Mouse (Mus musculus) heart, embryonic 13.5 days (tissue): Measurements from ENCODE around the gene Tsen34. TPM values are rescaled to one million over a fixed set of nuclear protein-coding genes. Genes with fewer than 3 reads are reported as not detected.
"Not testable (repeated sequence)": the region's sequence is repeated elsewhere in the genome, so short reads cannot be mapped to it uniquely, and the experiment has no call there.

Source experiments
- ATAC-seq: fragments of 200-750 bp; cut with Nextera tagmentation; 2 replicates; pipeline ENCODE4 v1.8.0; 2017; ENCODE audit warnings: moderate TSS enrichment; ENCODE audit not compliant: insufficient number of reproducible peaks, low FRiP score, low TSS enrichment; ENCODE audit errors: extremely low read depth
- H3K27ac ChIP-seq: fragments of 300-500 bp; sonication (generic); replicated peaks from 2 replicates; pipeline ENCODE4 v1.5.1; 2015; ENCODE audit warnings: moderate library complexity, mild to moderate bottlenecking, inconsistent platforms
- H3K27me3 ChIP-seq: fragments of 300-500 bp; sonication (generic); replicated peaks from 2 replicates; pipeline ENCODE4 v1.6.1; 2015; ENCODE audit warnings: mild to moderate bottlenecking, inconsistent platforms
- H3K36me3 ChIP-seq: fragments of 300-500 bp; sonication (generic); 2 replicates; pipeline ENCODE4 v1.6.1; 2015; ENCODE audit warnings: mild to moderate bottlenecking, inconsistent platforms
- H3K4me1 ChIP-seq: fragments of 300-500 bp; sonication (generic); 2 replicates; pipeline ENCODE4 v1.6.1; 2015; ENCODE audit warnings: inconsistent platforms
- H3K4me2 ChIP-seq: fragments of 300-500 bp; sonication (generic); 2 replicates; pipeline ENCODE4 v1.6.1; 2015; ENCODE audit warnings: inconsistent platforms, mild to moderate bottlenecking, moderate library complexity
- H3K4me3 ChIP-seq: fragments of 300-500 bp; sonication (generic); 2 replicates; pipeline ENCODE4 v1.5.1; 2015; ENCODE audit warnings: moderate library complexity, mild to moderate bottlenecking, inconsistent platforms
- H3K9ac ChIP-seq: fragments of 300-500 bp; sonication (generic); 2 replicates; pipeline ENCODE4 v1.6.1; 2015; ENCODE audit warnings: inconsistent platforms, mild to moderate bottlenecking, moderate library complexity
- H3K9me3 ChIP-seq: fragments of 300-500 bp; sonication (generic); 2 replicates; pipeline ENCODE4 v1.6.1; 2016; ENCODE audit warnings: inconsistent platforms
- WGBS: fragments of 180-500 bp; shearing (Covaris S2); methylation state at CpG from one replicate; pipeline ENCODE4 v1.1.7; 2015; ENCODE audit warnings: mixed read lengths; 5-methylcytosine and 5-hydroxymethylcytosine counted together
- polyA plus RNA-seq: library from polyadenylated mRNA; unstranded; fragments of >200 nt; fragmentation: Nextera tagmentation; extraction: Ambion mirVana; gene quantifications from 2 replicates; pipeline ENCODE4 v1.2.1, GENCODE M21; 2015

Gene Tsen34
- polyA plus RNA-seq, 1 experiment from 2014 or later, result 194 TPM

GRCm38 (mm10) chr7:3706343-3706934 lies 13.8 kb downstream of the Tsen34 start:
- Histone ChIP-seq H3K4me3 (peak overlapping the region; percentile 90), H3K4me2 (peak overlapping the region; percentile 78), H3K9ac (peak overlapping the region; percentile 96), H3K36me3 (peaks cover 47% of the 10 kb centered on the region), H3K4me1 (peaks cover 21% of the 10 kb centered on the region), H3K27ac (peak overlapping the region; percentile 33; the same call in 1 of the 2 replicates), H3K9me3 (no peaks in the 10 kb centered on the region), H3K27me3 (no peaks in the 10 kb centered on the region)
- ATAC-seq, result no peak
- 60% methylated on average over 11 of the region's 11 CpGs for WGBS

GRCm38 (mm10) chr7:3707027-3707426 lies 14.4 kb downstream of the Tsen34 start:
- H3K9ac ChIP-seq, result no peak overlapping the region
- no peak overlapping the region for H3K4me3 ChIP-seq
- H3K4me2 ChIP-seq, result peak overlapping the region; percentile 78; the same call in 1 of the 2 replicates
- 42% methylated on average over 4 of the region's 4 CpGs for WGBS
- ATAC-seq, result no peak
- no peaks in the 10 kb centered on the region for H3K9me3 ChIP-seq
- no peaks in the 10 kb centered on the region for H3K27me3 ChIP-seq
- H3K4me1 ChIP-seq, result peaks cover 21% of the 10 kb centered on the region
- H3K36me3 ChIP-seq, result peaks cover 41% of the 10 kb centered on the region
- 0 out of 2 replicates have a peak overlapping the region, but pooled peaks have one; percentile 9 for H3K27ac ChIP-seq

DNA sequence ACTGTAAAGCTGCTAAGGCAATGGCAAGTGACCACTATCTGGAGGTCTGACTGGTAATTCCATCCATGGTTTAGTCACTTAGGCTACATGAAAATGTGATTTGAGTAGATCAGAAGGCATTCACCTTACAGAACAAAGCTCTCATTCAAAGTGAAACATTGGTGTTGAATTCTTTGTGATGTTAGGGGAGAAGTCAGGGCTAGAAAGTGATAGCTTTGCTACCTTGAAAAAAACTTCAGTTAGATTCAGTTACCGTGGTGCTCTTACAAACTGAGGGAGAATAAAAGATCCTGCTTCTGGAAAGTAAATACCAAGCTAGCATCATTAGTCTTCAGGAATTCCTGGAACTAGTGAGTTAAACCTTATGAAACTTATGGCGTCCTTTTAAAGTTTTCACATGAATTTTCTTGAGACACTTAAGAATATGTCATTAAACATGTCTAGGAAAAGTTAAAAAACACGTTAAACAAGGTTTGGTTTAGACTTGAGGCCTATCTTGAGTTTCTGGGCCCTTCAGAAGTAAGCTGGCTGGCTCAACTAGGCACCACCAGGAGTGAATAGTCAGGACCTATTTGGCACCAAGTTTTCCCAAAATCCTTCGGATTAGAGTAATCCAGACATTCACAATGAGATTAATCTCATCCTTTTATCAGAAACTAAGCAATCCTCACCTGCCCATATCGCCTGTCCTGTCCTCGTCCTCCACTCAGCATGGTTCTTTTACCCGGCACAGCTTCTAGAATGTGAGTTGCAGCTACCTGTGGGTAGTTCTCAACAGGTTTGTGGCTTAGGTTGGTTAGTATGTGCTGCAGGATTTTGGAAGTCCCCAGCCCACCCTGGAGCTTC lies 15.1 kb downstream of the Tsen34 start:
- Histone ChIP-seq H3K9me3 (no peaks in the 10 kb centered on the region), H3K4me3 (no peak overlapping the region), H3K27me3 (no peaks in the 10 kb centered on the region), H3K27ac (no peak overlapping the region), H3K36me3 (peaks cover 40% of the 10 kb centered on the region), H3K9ac (no peak overlapping the region), H3K4me2 (no peak overlapping the region), H3K4me1 (peaks cover 21% of the 10 kb centered on the region)
- no peak for ATAC-seq
- 40% methylated on average over 7 of the region's 7 CpGs for whole genome bisulfite sequencing

GRCm38 (mm10) chr7:3708447-3708980 lies 15.9 kb downstream of the Tsen34 start:
- not testable (repeated sequence) for H3K4me2 ChIP-seq, H3K9ac ChIP-seq, H3K9me3 ChIP-seq, H3K27me3 ChIP-seq, H3K4me3 ChIP-seq, ATAC-seq, H3K27ac ChIP-seq
- Histone ChIP-seq H3K4me1 (peaks cover 21% of the 10 kb centered on the region), H3K36me3 (peaks cover 40% of the 10 kb centered on the region)
- 48% methylated on average over 5 of the region's 5 CpGs for WGBS

DNA sequence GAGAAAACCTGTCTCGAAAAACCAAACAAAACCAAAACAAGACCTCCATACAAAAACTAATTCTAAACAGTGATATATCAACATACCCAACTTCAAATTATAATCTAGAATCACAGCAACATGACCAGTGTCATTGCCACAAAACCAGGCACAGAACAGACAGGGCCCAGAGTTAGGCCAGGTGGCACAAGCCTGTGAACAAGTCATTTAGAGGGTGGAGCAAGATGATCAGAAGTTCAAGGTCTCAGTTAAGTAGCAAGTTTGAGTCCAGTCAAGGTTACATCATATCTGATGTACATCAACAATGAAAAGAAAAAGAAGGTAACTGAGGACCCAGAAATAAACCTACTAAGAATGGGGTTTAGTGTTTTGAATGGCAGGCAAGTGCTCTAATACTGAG lies 16.3 kb downstream of the Tsen34 start:
- H3K36me3 ChIP-seq, result peaks cover 40% of the 10 kb centered on the region
- H3K9ac ChIP-seq, result no peak overlapping the region
- ATAC-seq, result no peak
- no peak overlapping the region for H3K27ac ChIP-seq
- peaks cover 21% of the 10 kb centered on the region for H3K4me1 ChIP-seq
- no peaks in the 10 kb centered on the region for H3K27me3 ChIP-seq
- H3K4me3 ChIP-seq, result no peak overlapping the region
- no peaks in the 10 kb centered on the region for H3K9me3 ChIP-seq
- 85% methylated on average over 1 of the region's 1 CpGs for WGBS
- no peak overlapping the region for H3K4me2 ChIP-seq

- 35% methylated on average over 5 of the region's 5 CpGs for WGBS
- H3K4me1 ChIP-seq, result no peaks in the 10 kb centered on the region
- ATAC-seq, result no peak
Measured at GRCm38 (mm10) chr7:3712264-3712942, 19.7 kb downstream of the Tsen34 start.

DNA sequence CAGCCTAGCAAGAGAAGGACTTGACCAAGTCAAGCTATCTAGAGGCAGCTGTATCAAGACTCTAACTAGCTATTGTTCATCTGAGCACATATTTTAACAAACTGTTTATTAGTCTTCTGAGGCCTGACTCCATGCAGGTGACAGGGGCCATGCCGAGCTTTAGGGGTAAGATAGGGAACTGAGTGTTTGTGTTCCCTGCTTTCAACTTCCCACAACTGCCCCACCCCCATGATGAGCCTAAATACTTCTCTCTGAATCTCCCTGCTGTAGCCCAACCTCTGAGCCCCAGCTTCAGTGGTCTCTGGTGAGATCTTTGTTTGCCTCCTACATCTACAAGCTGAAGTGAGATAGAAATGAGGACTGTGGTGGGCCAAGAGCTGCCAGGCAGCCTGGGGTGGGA lies 22.6 kb downstream of the Tsen34 start:
- Histone ChIP-seq H3K4me2 (no peak overlapping the region), H3K27me3 (no peaks in the 10 kb centered on the region), H3K4me1 (no peaks in the 10 kb centered on the region), H3K4me3 (no peak overlapping the region), H3K36me3 (no peaks in the 10 kb centered on the region), H3K27ac (no peak overlapping the region), H3K9ac (no peak overlapping the region), H3K9me3 (no peaks in the 10 kb centered on the region)
- 27% methylated on average over 1 of the region's 1 CpGs for WGBS
- no peak for ATAC-seq

More at GRCm38 (mm10) chr7:3712264-3712942, 19.7 kb downstream of the Tsen34 start:
- Histone ChIP-seq H3K9ac (no peak overlapping the region), H3K27ac (no peak overlapping the region), H3K4me3 (no peak overlapping the region), H3K9me3 (no peaks in the 10 kb centered on the region), H3K36me3 (peaks cover 10% of the 10 kb centered on the region), H3K4me2 (no peak overlapping the region), H3K27me3 (no peaks in the 10 kb centered on the region)

DNA sequence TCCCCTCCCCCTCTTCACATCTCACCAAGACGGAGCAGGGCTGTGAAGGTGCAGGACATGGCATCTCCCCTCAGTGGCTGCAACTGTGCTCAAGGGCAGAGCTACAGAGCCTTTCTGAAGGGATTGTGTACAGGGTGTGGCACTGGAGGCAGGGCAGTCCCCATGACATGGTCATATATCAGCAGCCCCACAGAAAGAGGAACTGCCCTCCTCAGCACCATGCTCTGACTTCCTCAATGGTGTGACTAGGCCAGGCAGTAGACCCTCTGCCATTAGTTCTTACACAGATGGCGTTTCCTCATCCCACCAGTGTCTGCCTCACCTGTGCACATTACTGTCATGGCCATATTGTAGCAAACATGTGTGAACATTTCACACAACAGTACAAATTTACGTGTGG lies 27.6 kb downstream of the Tsen34 start, which contains the start of gene Pirb:
Pirb (minus strand) TSS at position 124 of the 400 bp plus-strand sequence.
- H3K36me3 ChIP-seq, H3K27me3 ChIP-seq, H3K9me3 ChIP-seq, H3K4me2 ChIP-seq, H3K4me1 ChIP-seq, H3K9ac ChIP-seq, ATAC-seq, H3K27ac ChIP-seq, H3K4me3 ChIP-seq: not testable (repeated sequence)
- WGBS, result 31% methylated on average over 1 of the region's 3 CpGs

- not testable (repeated sequence) for H3K27ac ChIP-seq, H3K9me3 ChIP-seq
Measured at GRCm38 (mm10) chr7:3725459-3725858, 32.8 kb downstream of the Tsen34 start.

GRCm38 (mm10) chr7:3732675-3733074 lies 40.0 kb downstream of the Tsen34 start:
- H3K4me2 ChIP-seq, H3K9ac ChIP-seq, H3K36me3 ChIP-seq, H3K27ac ChIP-seq, ATAC-seq, H3K27me3 ChIP-seq, H3K4me1 ChIP-seq, H3K4me3 ChIP-seq, H3K9me3 ChIP-seq: not testable (repeated sequence)
- no CpG with 5 or more reads among the region's 1 CpGs for WGBS

More at GRCm38 (mm10) chr7:3725459-3725858, 32.8 kb downstream of the Tsen34 start:
- not testable (repeated sequence) for H3K4me1 ChIP-seq, H3K36me3 ChIP-seq, H3K9ac ChIP-seq, H3K4me3 ChIP-seq, H3K4me2 ChIP-seq, ATAC-seq, H3K27me3 ChIP-seq
